Comparison of ENCODE assay signal across 8 mouse cellular contexts in the genomic region with DNA sequence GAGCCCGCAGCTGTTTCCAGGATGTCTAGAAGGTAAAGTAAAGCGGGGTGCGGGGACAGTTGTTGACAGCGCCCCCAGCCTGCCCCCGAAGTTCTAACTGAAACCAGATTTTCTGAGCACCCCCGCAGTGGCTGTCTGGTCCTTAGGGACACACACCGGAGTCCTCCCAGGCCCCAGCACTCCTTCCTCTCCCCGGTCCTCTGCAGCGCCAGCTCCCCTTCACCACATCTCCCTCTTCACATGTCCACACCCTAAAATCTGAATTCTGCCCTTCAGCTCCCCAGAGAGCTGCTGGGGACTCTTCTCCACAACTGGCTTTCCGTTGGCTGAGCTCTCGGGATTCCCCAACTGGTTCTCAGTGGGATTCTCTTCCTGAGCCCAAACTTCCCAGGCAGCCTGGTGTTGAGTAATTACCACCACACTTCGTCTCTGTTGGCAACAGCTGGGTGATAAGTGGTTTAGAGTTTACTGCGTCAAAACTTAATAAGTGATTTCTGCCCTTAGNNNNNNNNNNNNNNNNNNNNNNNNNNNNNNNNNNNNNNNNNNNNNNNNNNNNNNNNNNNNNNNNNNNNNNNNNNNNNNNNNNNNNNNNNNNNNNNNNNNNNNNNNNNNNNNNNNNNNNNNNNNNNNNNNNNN. TPM values are rescaled to one million over a fixed set of nuclear protein-coding genes. Genes with fewer than 3 reads are reported as not detected.
DNase-seq lines count a peak whose midpoint lies in the region; TF ChIP-seq lines count a peak whose summit lies in the region.

No protein-coding gene starts in this region.

- WGBS in heart, adult 2 months: 1% methylated on average over 13 of the region's 13 CpGs

- intact Hi-C loops in heart, adult 2 months (cut with DNase I): loop anchor here (2.0 to 5.0 kb wide), 3 partner anchors 44 to 78 kb away; a partner anchor contains a TSS

- no peak for TF ChIP-seq POLR2A in cortical plate, adult 2 months (IDR thresholded peaks at IDR 0.05; ENCODE audit: extremely low read depth, insufficient read depth, low read length)
- peak; percentile 33; the same call in 1 of the 2 replicates for TF ChIP-seq POLR2A in heart, adult 2 months (IDR thresholded peaks at IDR 0.05; ENCODE audit: insufficient read depth, low read depth, low read length)

- peak overlapping the region; percentile 94 for H3K9ac ChIP-seq in heart, adult 2 months (ENCODE audit: low read depth, low read length)

- H3K27me3 ChIP-seq in heart, adult 2 months (ENCODE audit: control insufficient read depth, insufficient read depth, low read length): no peaks in the 10 kb centered on the region

- TF ChIP-seq CTCF in cortical plate, adult 2 months (IDR thresholded peaks at IDR 0.05; ENCODE audit: extremely low read depth, insufficient read depth, low read length): no peak
- peak; percentile 17; the same call in 1 of the 2 replicates for TF ChIP-seq CTCF in heart, adult 2 months (IDR thresholded peaks at IDR 0.05)

- peak; percentile 65 to 68 for DNase-seq in spleen, postnatal 36 days (ENCODE audit: low spot score in 2 of 2)
- no peak for DNase-seq in spleen, adult 12 weeks (ENCODE audit: low spot score)
- DNase-seq in heart, adult 2 months: peak; percentile 70 to 76
- peak; percentile 69 for DNase-seq in kidney, adult 11 months
- DNase-seq in lung, adult 18-20 months: peak; percentile 64 to 76
- DNase-seq in natural killer cell, adult 2 months (ENCODE audit: low spot score in 2 of 2): peak; percentile 58 to 74
- no peak for DNase-seq in cerebellum, adult 18-20 months

- H3K36me3 ChIP-seq in heart, adult 2 months (ENCODE audit: control insufficient read depth, insufficient read depth, low read length): peaks cover 37% of the 10 kb centered on the region

- H3K27ac ChIP-seq in cortical plate, adult 2 months (ENCODE audit: insufficient read depth, low read length): peak overlapping the region; percentile 72
- H3K27ac ChIP-seq in heart, adult 2 months: peak overlapping the region; percentile 99

- no peaks in the 10 kb centered on the region for H3K79me2 ChIP-seq in heart, adult 2 months (replicated peaks; ENCODE audit: control insufficient read depth, insufficient read depth, low read length)

- 0 out of 2 replicates have a peak, but pooled peaks have one; percentile 21 for TF ChIP-seq EP300 in heart, adult 2 months (IDR thresholded peaks at IDR 0.05; ENCODE audit: insufficient read depth, low read depth, low read length)

- peak overlapping the region; percentile 37 for H3K4me3 ChIP-seq in cortical plate, adult 2 months (ENCODE audit: insufficient read depth, low read length)
- H3K4me3 ChIP-seq in heart, adult 2 months: peak overlapping the region; percentile 63

- H3K4me1 ChIP-seq in cortical plate, adult 2 months (ENCODE audit: control insufficient read depth, insufficient read depth, low read length): no peaks in the 10 kb centered on the region
- H3K4me1 ChIP-seq in heart, adult 2 months (ENCODE audit: control insufficient read depth, insufficient read depth, low read length): peaks cover 16% of the 10 kb centered on the region

RNA-seq across cellular contexts. Expression of a gene that starts 0.7 kb away (rescaled TPM):
- 12.6 and 13.5 TPM in 2 replicates for polyA plus RNA-seq in cortical plate, adult 2 months (2012; rRNA removed)
- 100 to 1,000 TPM in 1 of 2 experiments, 10 to 100 TPM in 1; 98.2 to 122 TPM for total RNA-seq in heart, adult 2 months (2021)
- 136 and 182 TPM in 2 replicates for polyA plus RNA-seq in heart, adult 2 months (2012; rRNA removed)

RNA-seq across cellular contexts. Expression of a gene that starts 15.2 kb away (rescaled TPM):
- polyA plus RNA-seq in cortical plate, adult 2 months (2012; rRNA removed): not detected in 2 replicates
- not detected for total RNA-seq in heart, adult 2 months (2021)
- polyA plus RNA-seq in heart, adult 2 months (2012; rRNA removed): not detected in 2 replicates

RNA-seq across cellular contexts. Expression of a gene that starts 34.1 kb away (rescaled TPM):
- polyA plus RNA-seq in cortical plate, adult 2 months (2012; rRNA removed): 33.7 and 34.5 TPM in 2 replicates
- total RNA-seq in heart, adult 2 months (2021): 10 to 100 TPM; 31.2 to 36.0 TPM
- polyA plus RNA-seq in heart, adult 2 months (2012; rRNA removed): 39.9 and 51.6 TPM in 2 replicates

Comparison
In these comparisons a context has a peak if more than half of its experiments do, and no peak if none do; other contexts are left out.
1. DNase-seq: peak in spleen, postnatal 36 days (2 of 2), heart, adult 2 months (2 of 2), kidney, adult 11 months (single experiment), lung, adult 18-20 months (2 of 2) and natural killer cell, adult 2 months (2 of 2); none in spleen, adult 12 weeks (single experiment) and cerebellum, adult 18-20 months (0 of 2).